Mouse (Mus musculus) heart, embryonic 14.5 days (tissue): ENCODE measurements at regions not wholly inside any gene's neighbourhood (a gene's known extent, or its start where the extent isn't known, plus 50 kb on each side); places are given as distances from the start of the nearest gene placed in this dataset.

Experiments
- ATAC-seq: fragments of 200-750 bp; cut with Nextera tagmentation; 2 replicates; pipeline ENCODE4 v1.8.0; 2017; ENCODE audit warnings: low read depth, moderate TSS enrichment; ENCODE audit not compliant: insufficient number of reproducible peaks, insufficient read depth, low FRiP score
- H3K27ac ChIP-seq, 2 experiments: fragments of 200-500 bp in 1 of 2; fragments of 300-500 bp in 1 of 2; sonication (generic) in 1 of 2; replicated peaks in 1 of 2; 2 replicates each; pipeline ENCODE4 v1.5.1; 2012 to 2014; ENCODE audit warnings: low read depth in 2 of 2, low read length in 2 of 2, control low read depth in 1 of 2, mild to moderate bottlenecking in 1 of 2, mixed read lengths in 1 of 2; ENCODE audit not compliant: control insufficient read depth in 1 of 2, insufficient read depth in 1 of 2
- H3K27me3 ChIP-seq: fragments of 300-500 bp; sonication (generic); 2 replicates; pipeline ENCODE4 v1.6.1; 2014; ENCODE audit warnings: mild to moderate bottlenecking, low read length, control low read depth; ENCODE audit not compliant: control insufficient read depth, insufficient read depth
- H3K36me3 ChIP-seq: fragments of 300-500 bp; sonication (generic); 2 replicates; pipeline ENCODE4 v1.6.1; 2014; ENCODE audit warnings: mild to moderate bottlenecking, control low read depth, low read length, mixed read lengths; ENCODE audit not compliant: control insufficient read depth, insufficient read depth
- H3K4me1 ChIP-seq, 2 experiments: fragments of 200-500 bp in 1 of 2; fragments of 300-500 bp in 1 of 2; sonication (generic) in 1 of 2; 2 replicates each; pipeline ENCODE4 v1.6.1; 2012 to 2014; ENCODE audit warnings: low read length in 2 of 2, control low read depth in 1 of 2, mixed read lengths in 1 of 2; ENCODE audit not compliant: control insufficient read depth in 2 of 2, insufficient read depth in 2 of 2
- H3K4me2 ChIP-seq: fragments of 300-500 bp; sonication (generic); 2 replicates; pipeline ENCODE4 v1.6.1; 2014; ENCODE audit warnings: mild to moderate bottlenecking, low read length
- H3K4me3 ChIP-seq, 2 experiments: fragments of 200-500 bp in 1 of 2; fragments of 300-500 bp in 1 of 2; sonication (generic) in 1 of 2; 2 replicates each; pipeline ENCODE4 v1.5.1; 2012 to 2014; ENCODE audit warnings: low read length in 2 of 2, mild to moderate bottlenecking in 2 of 2, control low read depth in 1 of 2, low read depth in 1 of 2, moderate library complexity in 1 of 2; ENCODE audit not compliant: control insufficient read depth in 1 of 2, insufficient read depth in 1 of 2
- H3K9ac ChIP-seq: fragments of 300-500 bp; sonication (generic); 2 replicates; pipeline ENCODE4 v1.6.1; 2014; ENCODE audit warnings: mild to moderate bottlenecking, low read length
- H3K9me3 ChIP-seq: fragments of 300-500 bp; sonication (generic); 2 replicates; pipeline ENCODE4 v1.6.1; 2016; ENCODE audit warnings: low read length, control low read depth; ENCODE audit not compliant: control insufficient read depth
- WGBS: fragments of 180-500 bp; shearing (Covaris S2); extraction: QIAGEN DNeasy Blood & Tissue Kit; methylation state at CpG from one replicate; pipeline ENCODE4 v1.1.7; 2014; 5-methylcytosine and 5-hydroxymethylcytosine counted together

DNA sequence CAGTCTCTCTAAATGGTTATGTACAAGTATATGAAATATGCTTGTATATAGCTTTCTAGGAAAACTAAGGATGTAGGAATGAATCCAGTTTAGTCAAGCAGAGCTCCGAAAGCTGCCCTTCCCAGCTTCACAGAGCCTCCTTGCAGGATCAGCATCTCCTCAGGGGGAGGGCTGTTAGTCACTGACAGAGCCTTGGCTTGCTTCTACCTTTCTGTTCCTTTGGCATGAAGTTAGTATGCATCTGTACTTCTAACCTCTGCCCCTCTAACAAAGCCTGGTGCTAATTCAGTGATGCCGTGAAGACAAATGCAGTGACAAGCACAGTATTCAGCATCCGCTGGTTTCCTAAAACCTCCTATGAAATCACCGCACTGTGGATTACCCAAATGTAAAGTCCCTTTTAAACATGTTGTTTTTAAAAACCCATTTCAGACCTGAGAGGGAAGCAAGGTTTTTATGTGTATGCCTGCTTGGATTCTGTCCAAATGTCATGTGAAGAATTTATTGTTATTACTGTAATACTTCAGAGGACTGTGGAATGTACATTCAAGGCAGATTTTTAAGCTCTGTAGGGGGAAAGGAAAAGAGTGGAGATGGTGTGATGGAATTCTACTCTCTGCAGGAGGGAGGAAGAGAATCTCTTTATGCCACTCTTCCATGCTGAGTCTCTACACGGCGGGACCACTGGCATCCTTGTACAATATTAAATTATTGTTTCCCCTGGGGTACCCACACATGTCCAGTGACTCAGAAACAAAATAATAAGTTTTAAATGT is 86.1 kb upstream of the Dkk2 start:
- no peak overlapping the region for H3K4me2 ChIP-seq
- WGBS: 76% methylated on average over 6 of the region's 6 CpGs
- H3K36me3 ChIP-seq: no peaks in the 10 kb centered on the region
- no peak for ATAC-seq
- H3K27me3 ChIP-seq: no peaks in the 10 kb centered on the region
- H3K4me3 ChIP-seq: no peak overlapping the region
- H3K9me3 ChIP-seq: no peaks in the 10 kb centered on the region
- H3K27ac ChIP-seq: no peak overlapping the region
- H3K4me1 ChIP-seq: no peaks in the 10 kb centered on the region
- no peak overlapping the region for H3K9ac ChIP-seq

DNA sequence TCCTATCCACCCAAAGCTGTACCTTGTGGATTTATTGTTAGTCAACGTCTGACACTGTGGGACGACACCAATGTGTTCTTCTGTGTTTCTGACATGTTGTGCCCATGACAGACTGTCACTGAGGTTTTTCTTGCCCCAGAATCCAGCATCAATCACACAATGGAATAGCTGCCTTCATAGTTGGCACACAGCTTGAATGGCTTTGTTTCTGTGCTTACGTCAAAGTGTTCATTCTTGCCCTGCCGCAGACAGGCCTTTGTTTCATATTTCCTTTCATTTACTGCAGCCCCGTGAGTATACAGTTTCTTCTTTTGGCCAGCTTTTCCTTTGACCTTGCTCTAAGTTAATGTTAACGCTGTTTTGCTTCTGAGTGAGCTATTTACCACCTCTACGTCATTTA is 78.9 kb upstream of the Dkk2 start:
- no peak for ATAC-seq

GRCm38 (mm10) chr3:132006912-132007311 is 78.2 kb upstream of the Dkk2 start:
- no peaks in the 10 kb centered on the region for H3K36me3 ChIP-seq
- H3K27me3 ChIP-seq: no peaks in the 10 kb centered on the region
- H3K4me1 ChIP-seq: no peaks in the 10 kb centered on the region
- no peak overlapping the region for H3K4me2 ChIP-seq
- H3K27ac ChIP-seq: no peak overlapping the region
- H3K9ac ChIP-seq: no peak overlapping the region
- no peak for ATAC-seq
- WGBS: 82% methylated on average over 11 of the region's 11 CpGs
- no peaks in the 10 kb centered on the region for H3K9me3 ChIP-seq
- no peak overlapping the region for H3K4me3 ChIP-seq

More for the DNA sequence above, 78.9 kb upstream of the Dkk2 start:
- H3K27ac ChIP-seq: no peak overlapping the region
- H3K4me2 ChIP-seq: no peak overlapping the region
- 76% methylated on average over 7 of the region's 7 CpGs for WGBS
- no peaks in the 10 kb centered on the region for H3K4me1 ChIP-seq
- no peaks in the 10 kb centered on the region for H3K36me3 ChIP-seq
- no peak overlapping the region for H3K9ac ChIP-seq
- no peaks in the 10 kb centered on the region for H3K27me3 ChIP-seq
- H3K4me3 ChIP-seq: no peak overlapping the region
- H3K9me3 ChIP-seq: no peaks in the 10 kb centered on the region

GRCm38 (mm10) chr3:132007356-132007755 is 77.7 kb upstream of the Dkk2 start:
- Histone ChIP-seq H3K36me3 (no peaks in the 10 kb centered on the region), H3K4me2 (no peak overlapping the region), H3K4me1 (no peaks in the 10 kb centered on the region), H3K4me3 (no peak overlapping the region), H3K9ac (no peak overlapping the region), H3K27ac (no peak overlapping the region), H3K9me3 (no peaks in the 10 kb centered on the region), H3K27me3 (no peaks in the 10 kb centered on the region)
- WGBS: 77% methylated on average over 4 of the region's 4 CpGs
- no peak for ATAC-seq

DNA sequence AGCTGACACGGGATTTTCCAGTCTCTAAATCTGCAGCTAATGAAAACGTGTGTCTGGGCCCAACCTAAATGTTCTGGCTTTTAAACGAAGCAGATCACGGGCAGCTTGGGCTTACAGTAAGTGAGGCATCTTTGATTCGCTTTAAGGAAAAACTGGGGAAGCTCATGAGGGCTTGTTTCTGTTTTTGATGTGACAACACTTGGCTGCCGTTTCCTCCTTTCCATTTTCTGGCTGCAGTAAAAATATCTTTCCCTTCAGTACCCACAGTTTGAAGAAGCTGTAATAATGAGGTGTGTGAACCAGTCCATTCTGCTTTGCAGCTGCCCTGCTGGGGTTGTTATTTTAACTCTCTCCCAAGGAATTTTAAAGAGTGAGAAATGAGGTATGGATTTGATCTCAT is 69.9 kb upstream of the Dkk2 start:
- Histone ChIP-seq H3K4me3 (no peak overlapping the region), H3K27me3 (no peaks in the 10 kb centered on the region), H3K4me2 (0 out of 2 replicates have a peak overlapping the region, but pooled peaks have one; percentile 15), H3K27ac (no peak overlapping the region), H3K9me3 (no peaks in the 10 kb centered on the region), H3K4me1 (0 out of 4 replicates have a peak, but pooled peaks cover 0 to 7% of the 10 kb centered on the region in 2 experiments), H3K9ac (no peak overlapping the region), H3K36me3 (no peaks in the 10 kb centered on the region)
- ATAC-seq: no peak
- WGBS: 43% methylated on average over 6 of the region's 6 CpGs

DNA sequence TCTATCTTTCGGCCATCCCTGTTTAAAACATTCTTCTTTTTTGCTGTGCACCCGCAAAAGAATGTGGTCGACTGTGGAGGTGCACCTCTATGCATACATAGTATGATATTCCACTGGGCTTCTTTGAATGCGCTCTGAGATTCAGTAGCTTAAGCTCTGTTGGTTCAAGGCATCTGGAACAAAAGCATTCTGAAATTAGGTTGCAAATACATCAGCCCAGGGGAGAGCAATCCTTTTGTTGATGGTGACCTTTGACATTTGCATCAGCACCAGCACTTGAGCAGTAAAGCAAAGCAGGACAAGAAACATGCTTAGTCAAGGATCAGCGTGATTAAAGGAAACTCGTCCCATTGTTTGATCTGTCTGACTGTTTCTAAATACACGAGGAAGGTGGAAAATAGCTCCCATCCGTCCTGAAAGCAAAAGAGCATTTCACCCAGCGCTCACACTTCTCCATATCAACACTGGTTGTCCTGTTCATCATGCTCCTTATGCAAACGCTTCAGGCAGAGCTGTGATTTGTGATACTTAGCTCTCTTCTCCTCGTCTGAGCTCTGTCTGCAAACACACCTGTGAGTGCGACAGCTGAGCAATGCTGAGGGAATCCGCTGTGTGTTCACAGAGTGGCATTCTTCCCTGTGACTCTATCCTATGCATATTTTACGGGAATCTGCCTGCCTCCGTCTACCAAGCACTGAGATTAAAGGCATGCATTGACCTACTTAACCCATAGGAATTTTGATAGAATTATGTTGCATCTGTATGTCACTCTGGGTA is 67.4 kb upstream of the Dkk2 start:
- ATAC-seq: no peak
- Histone ChIP-seq H3K4me1 (peaks cover 4 to 21% of the 10 kb centered on the region in 2 experiments), H3K4me2 (no peak overlapping the region), H3K9ac (no peak overlapping the region), H3K4me3 (no peak overlapping the region), H3K27me3 (no peaks in the 10 kb centered on the region), H3K27ac (no peak overlapping the region), H3K9me3 (no peaks in the 10 kb centered on the region), H3K36me3 (no peaks in the 10 kb centered on the region)
- 41% methylated on average over 15 of the region's 15 CpGs for WGBS

- H3K9ac ChIP-seq: no peak overlapping the region
- no peak overlapping the region for H3K4me3 ChIP-seq
- H3K36me3 ChIP-seq: no peaks in the 10 kb centered on the region
- H3K4me2 ChIP-seq: no peak overlapping the region
- peaks cover 4 to 21% of the 10 kb centered on the region in 2 experiments for H3K4me1 ChIP-seq
- 85% methylated on average over 2 of the region's 2 CpGs for WGBS
- no peak overlapping the region for H3K27ac ChIP-seq
- H3K9me3 ChIP-seq: no peaks in the 10 kb centered on the region
- H3K27me3 ChIP-seq: no peaks in the 10 kb centered on the region
- ATAC-seq: no peak
Measured at GRCm38 (mm10) chr3:132018505-132018904, 66.6 kb upstream of the Dkk2 start.
